Comparison of ENCODE assay signal across 22 mouse cellular contexts in the genomic region with DNA sequence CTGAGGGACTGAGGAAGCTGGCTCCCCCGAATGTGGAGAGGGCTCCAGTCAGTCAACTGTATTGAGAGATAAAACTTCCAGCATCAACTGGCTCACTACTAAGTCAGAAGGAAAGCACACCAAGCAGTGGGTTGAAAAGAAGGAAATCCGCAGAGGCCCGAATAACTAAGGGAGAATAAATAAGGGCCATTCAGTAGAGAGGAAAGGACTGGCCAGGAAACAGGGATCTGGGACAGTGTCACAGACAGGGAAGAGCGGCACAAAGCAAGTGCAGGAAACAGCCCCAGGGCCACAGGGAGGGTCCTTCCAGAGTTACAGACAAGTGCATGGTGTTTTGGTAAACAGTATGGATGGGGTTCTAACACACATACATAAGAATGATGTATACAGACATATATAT.
A peak's percentile ranks its signal among the peaks of the same experiment; 100 is the strongest.
DNase-seq lines count a peak whose midpoint lies in the region; ATAC-seq and TF ChIP-seq lines count a peak whose summit lies in the region.
"Had no signal": no experiment of that assay in that cellular context is flagged by ENCODE, and none has a peak within 500 bp of the region (broad histone marks: within the 10 kb centered on the region; RNA-seq: fewer than 3 reads in every experiment).

No protein-coding gene starts in this region.

- no peak for TF ChIP-seq CTCF in gastrocnemius, adult 2 months (IDR thresholded peaks at IDR 0.05)

- no peak for DNase-seq in gastrocnemius, adult 2 months
- no peak for DNase-seq in gastrocnemius, adult 18-20 months (ENCODE audit: low spot score)
- DNase-seq in kidney, postnatal 36 days, result peak; percentile 5 to 10
- no peak for DNase-seq in kidney, postnatal 10 days
- DNase-seq in lung, postnatal 25 days (ENCODE audit: low spot score), result peak; percentile 7
- no peak for DNase-seq in layer of hippocampus, adult 8-10 months (ENCODE audit: low spot score in 2 of 2)
- DNase-seq: adrenal gland, adult 8-10 months; cerebellum, adult 9-11 months; gastrocnemius, postnatal 25 days; kidney, adult 8-10 months; thymus, postnatal 36 days had no signal

- peak; percentile 65; the same call in 1 of the 2 replicates for ATAC-seq in heart, embryonic 16.5 days (replicated peaks; ENCODE audit: extremely low read depth, insufficient read depth, low FRiP score)
- ATAC-seq in heart, embryonic 11.5 days (replicated peaks; ENCODE audit: insufficient number of reproducible peaks, low FRiP score, low TSS enrichment), result no peak
- ATAC-seq: CD4-positive, CD25-positive, alpha-beta regulatory T cell, adult 4 months; forebrain, embryonic 14.5 days; midbrain, embryonic 15.5 days; Patski had no signal

- no peak overlapping the region for H3K9ac ChIP-seq in heart, embryonic 16.5 days (ENCODE audit: low read length)
- H3K9ac ChIP-seq in heart, embryonic 11.5 days (ENCODE audit: low read depth, low read length), result no peak overlapping the region
- H3K9ac ChIP-seq: embryonic facial prominence, embryonic 13.5 days; midbrain, embryonic 15.5 days; neural tube, embryonic 15.5 days had no signal

- no peak overlapping the region for H3K4me3 ChIP-seq in gastrocnemius, adult 2 months
- H3K4me3 ChIP-seq in heart, embryonic 16.5 days (ENCODE audit: low read length), result no peak overlapping the region
- no peak overlapping the region for H3K4me3 ChIP-seq in heart, embryonic 11.5 days (ENCODE audit: low read depth, low read length)
- H3K4me3 ChIP-seq: embryonic facial prominence, embryonic 13.5 days; layer of hippocampus, adult 2 months; megakaryocyte, embryonic 14.5 days; midbrain, embryonic 15.5 days; myocyte; neural tube, embryonic 15.5 days had no signal

- intact Hi-C loops in gastrocnemius, adult 2 months (cut with DNase I), result no loop called here

- H3K27ac ChIP-seq in gastrocnemius, adult 2 months, result 0 out of 2 replicates have a peak overlapping the region, but pooled peaks have one; percentile 2
- peak overlapping the region; percentile 15 for H3K27ac ChIP-seq in heart, embryonic 16.5 days (ENCODE audit: low read length)
- no peak overlapping the region for H3K27ac ChIP-seq in heart, embryonic 11.5 days (ENCODE audit: low read depth, low read length)
- H3K27ac ChIP-seq: embryonic facial prominence, embryonic 13.5 days; layer of hippocampus, adult 2 months; midbrain, embryonic 15.5 days; neural tube, embryonic 15.5 days had no signal

- H3K4me2 ChIP-seq in heart, embryonic 16.5 days (ENCODE audit: low read depth, low read length), result no peak overlapping the region
- H3K4me2 ChIP-seq in heart, embryonic 11.5 days, result no peak overlapping the region
- H3K4me2 ChIP-seq: embryonic facial prominence, embryonic 13.5 days; midbrain, embryonic 15.5 days; neural tube, embryonic 15.5 days had no signal

- H3K27me3 ChIP-seq in heart, embryonic 16.5 days (ENCODE audit: control insufficient read depth, insufficient read depth, low read length), result no peaks in the 10 kb centered on the region
- H3K27me3 ChIP-seq in heart, embryonic 11.5 days (ENCODE audit: control insufficient read depth, insufficient read depth, low read length), result no peaks in the 10 kb centered on the region
- H3K27me3 ChIP-seq: embryonic facial prominence, embryonic 13.5 days; megakaryocyte, embryonic 14.5 days; midbrain, embryonic 15.5 days; neural tube, embryonic 15.5 days had no signal

- WGBS in heart, embryonic 16.5 days, result 52% methylated on average over 4 of the region's 4 CpGs
- 57% methylated on average over 4 of the region's 4 CpGs for WGBS in heart, embryonic 11.5 days (ENCODE audit: insufficient replicate concordance)

- H3K9me3 ChIP-seq in heart, embryonic 16.5 days (replicated peaks; ENCODE audit: control insufficient read depth, low read length), result no peaks in the 10 kb centered on the region
- H3K9me3 ChIP-seq in heart, embryonic 11.5 days (replicated peaks; ENCODE audit: control insufficient read depth, low read length), result no peaks in the 10 kb centered on the region
- H3K9me3 ChIP-seq: embryonic facial prominence, embryonic 13.5 days; megakaryocyte, embryonic 14.5 days; midbrain, embryonic 15.5 days; neural tube, embryonic 15.5 days had no signal

- peaks cover 12% of the 10 kb centered on the region for H3K4me1 ChIP-seq in heart, embryonic 16.5 days (ENCODE audit: control insufficient read depth, insufficient read depth, low read length)
- no peaks in the 10 kb centered on the region for H3K4me1 ChIP-seq in heart, embryonic 11.5 days (ENCODE audit: control insufficient read depth, insufficient read depth, low read length)
- H3K4me1 ChIP-seq: embryonic facial prominence, embryonic 13.5 days; midbrain, embryonic 15.5 days had no signal

- H3K36me3 ChIP-seq in heart, embryonic 16.5 days (ENCODE audit: control insufficient read depth, insufficient read depth), result no peaks in the 10 kb centered on the region
- H3K36me3 ChIP-seq in heart, embryonic 11.5 days (ENCODE audit: control insufficient read depth, insufficient read depth, low read length), result no peaks in the 10 kb centered on the region
- H3K36me3 ChIP-seq: embryonic facial prominence, embryonic 13.5 days; midbrain, embryonic 15.5 days; neural tube, embryonic 15.5 days had no signal

Comparison
In these comparisons a context has a peak if more than half of its experiments do, and no peak if none do; other contexts are left out.
1. DNase-seq: peak in kidney, postnatal 36 days (2 of 2) and lung, postnatal 25 days (single experiment); none in gastrocnemius, adult 2 months (single experiment), gastrocnemius, adult 18-20 months (single experiment), kidney, postnatal 10 days (single experiment) and layer of hippocampus, adult 8-10 months (0 of 2).